26 mouse cellular contexts compared by ENCODE assay signal in the genomic region with DNA sequence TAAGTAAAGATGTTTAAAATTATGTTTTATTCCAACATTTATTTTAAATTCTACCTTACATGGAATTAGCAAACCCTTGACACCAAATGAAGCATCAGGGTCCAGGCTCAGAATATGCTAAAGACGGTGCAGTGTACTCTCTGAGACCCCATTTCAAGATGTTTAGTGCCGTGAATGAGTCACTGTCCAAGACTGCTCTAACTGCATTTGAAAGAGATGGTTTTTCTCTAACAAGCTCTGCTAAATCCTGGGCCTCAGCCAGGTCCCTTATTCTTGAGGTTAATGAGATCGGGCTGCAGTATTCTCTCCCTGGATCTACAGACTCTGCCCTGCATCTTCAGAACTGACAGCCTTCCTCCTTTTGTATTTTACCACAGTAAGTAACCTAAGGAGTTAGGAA. TPM values are rescaled to one million over a fixed set of nuclear protein-coding genes. Genes with fewer than 3 reads are reported as not detected.
DNase-seq lines count a peak whose midpoint lies in the region; ATAC-seq and TF ChIP-seq lines count a peak whose summit lies in the region.
"Had no signal": no experiment of that assay in that cellular context is flagged by ENCODE, and none has a peak within 500 bp of the region (broad histone marks: within the 10 kb centered on the region; RNA-seq: fewer than 3 reads in every experiment).

No protein-coding gene starts in this region.

- ATAC-seq in embryonic facial prominence, embryonic 14.5 days (ENCODE audit: low read depth): no peak
- peak; percentile 54; the same call in 1 of the 2 replicates for ATAC-seq in hindbrain, embryonic 16.5 days
- ATAC-seq in hindbrain, embryonic 11.5 days (ENCODE audit: low FRiP score): no peak
- ATAC-seq in neural tube, embryonic 15.5 days (ENCODE audit: low FRiP score): 0 out of 2 replicates have a peak, but pooled peaks have one; percentile 35
- ATAC-seq: forebrain, embryonic 15.5 days; intestine, embryonic 16.5 days had no signal

- H3K36me3 ChIP-seq in embryonic facial prominence, embryonic 14.5 days (ENCODE audit: control insufficient read depth, insufficient read depth, low read length): no peaks in the 10 kb centered on the region
- no peaks in the 10 kb centered on the region for H3K36me3 ChIP-seq in embryonic facial prominence, embryonic 10.5 days (replicated peaks)
- H3K36me3 ChIP-seq in hindbrain, embryonic 16.5 days (ENCODE audit: control insufficient read depth, insufficient read depth, low read length): no peaks in the 10 kb centered on the region
- H3K36me3 ChIP-seq in hindbrain, embryonic 11.5 days (ENCODE audit: control insufficient read depth, insufficient read depth, low read length): no peaks in the 10 kb centered on the region
- H3K36me3 ChIP-seq in neural tube, embryonic 15.5 days: no peaks in the 10 kb centered on the region
- H3K36me3 ChIP-seq: forebrain, embryonic 15.5 days; G1E; heart, embryonic 13.5 days; limb, embryonic 12.5 days; liver, embryonic 15.5 days had no signal

- peaks cover 6% of the 10 kb centered on the region; the same call in 1 of the 2 replicates for H3K9me3 ChIP-seq in embryonic facial prominence, embryonic 14.5 days (ENCODE audit: control insufficient read depth, low read length)
- no peaks in the 10 kb centered on the region for H3K9me3 ChIP-seq in embryonic facial prominence, embryonic 10.5 days
- no peaks in the 10 kb centered on the region for H3K9me3 ChIP-seq in hindbrain, embryonic 16.5 days (ENCODE audit: control insufficient read depth, low read length)
- no peaks in the 10 kb centered on the region for H3K9me3 ChIP-seq in hindbrain, embryonic 11.5 days (ENCODE audit: control insufficient read depth, low read length)
- H3K9me3 ChIP-seq in neural tube, embryonic 15.5 days (replicated peaks): no peaks in the 10 kb centered on the region
- H3K9me3 ChIP-seq: forebrain, embryonic 15.5 days; heart, embryonic 13.5 days; limb, embryonic 12.5 days; liver, embryonic 15.5 days had no signal

- no peak for TF ChIP-seq CTCF in embryonic fibroblast, embryonic 13.5 days (IDR thresholded peaks at IDR 0.05; ENCODE audit: borderline replicate concordance, insufficient read depth, low read length)

- DNase-seq in embryonic facial prominence, embryonic 14.5 days (ENCODE audit: low spot score): peak; percentile 45
- no peak for DNase-seq in embryonic facial prominence, embryonic 10.5 days (ENCODE audit: low spot score)
- no peak for DNase-seq in hindbrain, embryonic 11.5 days (ENCODE audit: low spot score)
- DNase-seq in neural tube, embryonic 10.5 days (ENCODE audit: extremely low spot score, low spot score): no peak
- DNase-seq: adrenal gland, postnatal 14 days; cerebellum, adult 11-12 months; cerebellum, adult 9-11 months; gastrocnemius, adult 2 months; gastrocnemius, postnatal 36 days; heart, postnatal 10 days; kidney, adult 8-10 months; layer of hippocampus, adult 9-11 months; lung, embryonic 14.5 days; lung, postnatal 14 days; right cerebral cortex, adult 18-20 months; thymus, postnatal 4 days had no signal

- no peak overlapping the region for H3K4me2 ChIP-seq in embryonic facial prominence, embryonic 14.5 days (ENCODE audit: low read depth, low read length)
- no peak overlapping the region for H3K4me2 ChIP-seq in hindbrain, embryonic 16.5 days (ENCODE audit: low read length)
- H3K4me2 ChIP-seq in hindbrain, embryonic 11.5 days (replicated peaks; ENCODE audit: low read depth, low read length): no peak overlapping the region
- no peak overlapping the region for H3K4me2 ChIP-seq in neural tube, embryonic 15.5 days
- H3K4me2 ChIP-seq: forebrain, embryonic 15.5 days; heart, embryonic 13.5 days; limb, embryonic 12.5 days; liver, embryonic 15.5 days; lung, embryonic 14.5 days had no signal

- no peak overlapping the region for H3K27ac ChIP-seq in embryonic facial prominence, embryonic 14.5 days (replicated peaks; ENCODE audit: low read depth, low read length)
- no peak overlapping the region for H3K27ac ChIP-seq in embryonic facial prominence, embryonic 10.5 days (replicated peaks)
- no peak overlapping the region for H3K27ac ChIP-seq in hindbrain, embryonic 16.5 days (ENCODE audit: low read depth, low read length)
- no peak overlapping the region for H3K27ac ChIP-seq in hindbrain, embryonic 11.5 days (ENCODE audit: low read depth, low read length)
- H3K27ac ChIP-seq in neural tube, embryonic 15.5 days (replicated peaks): no peak overlapping the region
- peak overlapping the region; percentile 2; the same call in 1 of the 2 replicates for H3K27ac ChIP-seq in embryonic fibroblast, embryonic 13.5 days (ENCODE audit: insufficient read depth, low read length)
- H3K27ac ChIP-seq: forebrain, embryonic 15.5 days; gastrocnemius, adult 2 months; heart, embryonic 13.5 days; kidney, postnatal 0 days; limb, embryonic 12.5 days; liver, embryonic 15.5 days had no signal

- no peaks in the 10 kb centered on the region for H3K27me3 ChIP-seq in embryonic facial prominence, embryonic 14.5 days (replicated peaks; ENCODE audit: control insufficient read depth, insufficient read depth, low read length)
- no peaks in the 10 kb centered on the region for H3K27me3 ChIP-seq in embryonic facial prominence, embryonic 10.5 days (replicated peaks; ENCODE audit: low read depth, poor library complexity, severe bottlenecking)
- no peaks in the 10 kb centered on the region for H3K27me3 ChIP-seq in hindbrain, embryonic 16.5 days (replicated peaks; ENCODE audit: control insufficient read depth, insufficient read depth, low read length)
- H3K27me3 ChIP-seq in hindbrain, embryonic 11.5 days (ENCODE audit: control insufficient read depth, insufficient read depth, low read length): no peaks in the 10 kb centered on the region
- no peaks in the 10 kb centered on the region for H3K27me3 ChIP-seq in neural tube, embryonic 15.5 days (replicated peaks)
- H3K27me3 ChIP-seq: forebrain, embryonic 15.5 days; heart, embryonic 13.5 days; limb, embryonic 12.5 days; liver, embryonic 15.5 days had no signal

- 61% methylated on average over 3 of the region's 3 CpGs for WGBS in embryonic facial prominence, embryonic 14.5 days
- 75% methylated on average over 3 of the region's 3 CpGs for WGBS in embryonic facial prominence, embryonic 10.5 days
- 64% methylated on average over 3 of the region's 3 CpGs for WGBS in hindbrain, embryonic 16.5 days
- WGBS in hindbrain, embryonic 11.5 days: 88% methylated on average over 3 of the region's 3 CpGs
- 75% methylated on average over 3 of the region's 3 CpGs for WGBS in neural tube, embryonic 15.5 days

- no peak overlapping the region for H3K9ac ChIP-seq in embryonic facial prominence, embryonic 14.5 days (ENCODE audit: low read depth, low read length)
- no peak overlapping the region for H3K9ac ChIP-seq in hindbrain, embryonic 16.5 days (ENCODE audit: low read depth, low read length)
- no peak overlapping the region for H3K9ac ChIP-seq in hindbrain, embryonic 11.5 days (ENCODE audit: low read depth, low read length)
- H3K9ac ChIP-seq in neural tube, embryonic 15.5 days (replicated peaks): no peak overlapping the region
- H3K9ac ChIP-seq: forebrain, embryonic 15.5 days; heart, embryonic 13.5 days; limb, embryonic 12.5 days; liver, embryonic 15.5 days; lung, embryonic 14.5 days had no signal

- no peaks in the 10 kb centered on the region for H3K4me1 ChIP-seq in embryonic facial prominence, embryonic 14.5 days (ENCODE audit: control insufficient read depth, insufficient read depth, low read length)
- no peaks in the 10 kb centered on the region for H3K4me1 ChIP-seq in embryonic facial prominence, embryonic 10.5 days
- H3K4me1 ChIP-seq in hindbrain, embryonic 16.5 days (ENCODE audit: control insufficient read depth, insufficient read depth, low read depth, low read length): peaks cover under 1% of the 10 kb centered on the region; the same call in 1 of the 2 replicates
- no peaks in the 10 kb centered on the region for H3K4me1 ChIP-seq in hindbrain, embryonic 11.5 days (replicated peaks; ENCODE audit: control insufficient read depth, insufficient read depth, low read length)
- H3K4me1 ChIP-seq in neural tube, embryonic 15.5 days: 0 out of 2 replicates have a peak, but pooled peaks cover under 1% of the 10 kb centered on the region
- peaks cover 3% of the 10 kb centered on the region; the same call in 1 of the 2 replicates for H3K4me1 ChIP-seq in embryonic fibroblast, embryonic 13.5 days (ENCODE audit: control insufficient read depth, insufficient read depth, low read length)
- H3K4me1 ChIP-seq: heart, embryonic 13.5 days; limb, embryonic 12.5 days; liver, embryonic 15.5 days had no signal

- no peak overlapping the region for H3K4me3 ChIP-seq in embryonic facial prominence, embryonic 14.5 days (ENCODE audit: low read depth, low read length)
- no peak overlapping the region for H3K4me3 ChIP-seq in embryonic facial prominence, embryonic 10.5 days
- no peak overlapping the region for H3K4me3 ChIP-seq in hindbrain, embryonic 16.5 days (ENCODE audit: low read length)
- H3K4me3 ChIP-seq in hindbrain, embryonic 11.5 days (ENCODE audit: low read depth, low read length): no peak overlapping the region
- H3K4me3 ChIP-seq in neural tube, embryonic 15.5 days (replicated peaks): no peak overlapping the region
- no peak overlapping the region for H3K4me3 ChIP-seq in embryonic fibroblast, embryonic 13.5 days (ENCODE audit: insufficient read depth, low read length)
- H3K4me3 ChIP-seq: forebrain, embryonic 15.5 days; gastrocnemius, adult 2 months; heart, embryonic 13.5 days; limb, embryonic 12.5 days; liver, embryonic 15.5 days had no signal

- no peak for TF ChIP-seq POLR2A in embryonic fibroblast, embryonic 13.5 days (IDR thresholded peaks at IDR 0.05; ENCODE audit: low read depth, low read length)

RNA-seq across cellular contexts. Expression of gene Cavin2, which starts 55.2 kb away (rescaled TPM):
- 78.2 and 81.6 TPM in 2 replicates for polyA plus RNA-seq in embryonic facial prominence, embryonic 14.5 days (2014; fragmentation: Nextera tagmentation; extraction: Ambion mirVana)
- 4.6 and 5.7 TPM in 2 replicates for polyA plus RNA-seq in embryonic facial prominence, embryonic 10.5 days (2016; fragmentation: Nextera tagmentation; extraction: Ambion mirVana)
- polyA plus RNA-seq in hindbrain, embryonic 16.5 days (2015; fragmentation: Nextera tagmentation; extraction: Ambion mirVana): 10.2 and 13.5 TPM in 2 replicates
- 4.5 and 5.0 TPM in 2 replicates for polyA plus RNA-seq in hindbrain, embryonic 11.5 days (2014; fragmentation: Nextera tagmentation; extraction: Ambion mirVana)
- 11.1 and 18.1 TPM in 2 replicates for polyA plus RNA-seq in neural tube, embryonic 15.5 days (2015; fragmentation: Nextera tagmentation; extraction: Ambion mirVana)
- 66.9 and 166 TPM in 2 replicates for polyA plus RNA-seq in embryonic fibroblast, embryonic 13.5 days (2011; ENCODE audit: insufficient read length, low read depth, missing spikeins)
- polyA plus RNA-seq: G1E had no signal

Comparison
In these comparisons a context has a peak if more than half of its experiments do, and no peak if none do; other contexts are left out.
1. ATAC-seq: peak in hindbrain, embryonic 16.5 days (single experiment) and neural tube, embryonic 15.5 days (single experiment); none in embryonic facial prominence, embryonic 14.5 days (single experiment) and hindbrain, embryonic 11.5 days (single experiment).